Mouse (Mus musculus) intestine, embryonic 14.5 days (tissue): Measurements from ENCODE around the gene Dapl1. TPM values are rescaled to one million over a fixed set of nuclear protein-coding genes. Genes with fewer than 3 reads are reported as not detected.
A peak's percentile ranks its signal among the peaks of the same experiment; 100 is the strongest.

Experiments used
- ATAC-seq: fragments of 200-750 bp; cut with Nextera tagmentation; replicated peaks from 2 replicates; pipeline ENCODE4 v1.8.0; 2017; ENCODE audit warnings: low read depth, moderate number of reproducible peaks, moderate TSS enrichment, moderate library complexity; ENCODE audit not compliant: low FRiP score, low TSS enrichment
- DNase-seq: peaks from one replicate; pipeline ENCODE4 v3.0.0-alpha.2; 2018; ENCODE audit warnings: low spot score
- H3K27ac ChIP-seq: fragments of 300-500 bp; sonication (generic); 2 replicates; pipeline ENCODE4 v1.5.1; 2014; ENCODE audit warnings: low read depth, mild to moderate bottlenecking, control low read depth
- H3K27me3 ChIP-seq: fragments of 300-500 bp; sonication (generic); replicated peaks from 2 replicates; pipeline ENCODE4 v1.6.1; 2014; ENCODE audit warnings: low read length, control low read depth; ENCODE audit not compliant: control insufficient read depth, insufficient read depth
- H3K36me3 ChIP-seq: fragments of 300-500 bp; sonication (generic); 2 replicates; pipeline ENCODE4 v1.6.1; 2014; ENCODE audit warnings: low read length, control low read depth; ENCODE audit not compliant: control insufficient read depth, insufficient read depth
- H3K4me1 ChIP-seq: fragments of 300-500 bp; sonication (generic); replicated peaks from 2 replicates; pipeline ENCODE4 v1.6.1; 2014; ENCODE audit warnings: low read length, control low read depth, mixed read lengths; ENCODE audit not compliant: control insufficient read depth, insufficient read depth
- H3K4me2 ChIP-seq: fragments of 300-500 bp; sonication (generic); 2 replicates; pipeline ENCODE4 v1.6.1; 2014; ENCODE audit warnings: low read length
- H3K4me3 ChIP-seq: fragments of 300-500 bp; sonication (generic); 2 replicates; pipeline ENCODE4 v1.5.1; 2014; ENCODE audit warnings: low read depth, low read length, control low read depth, mixed read lengths
- H3K9ac ChIP-seq: fragments of 300-500 bp; sonication (generic); 2 replicates; pipeline ENCODE4 v1.6.1; 2014; ENCODE audit warnings: mild to moderate bottlenecking, low read length
- H3K9me3 ChIP-seq: fragments of 300-500 bp; sonication (generic); 2 replicates; pipeline ENCODE4 v1.6.1; 2016; ENCODE audit warnings: low read length, control low read depth; ENCODE audit not compliant: control insufficient read depth
- WGBS: fragments of 180-500 bp; shearing (Covaris S2); extraction: QIAGEN DNeasy Blood & Tissue Kit; methylation state at CpG from one replicate; pipeline ENCODE4 v1.1.7; 2014; 5-methylcytosine and 5-hydroxymethylcytosine counted together
- polyA plus RNA-seq: library from polyadenylated mRNA; unstranded; fragments of >200 nt; fragmentation: Nextera tagmentation; extraction: Ambion mirVana; gene quantifications from 2 replicates; pipeline ENCODE4 v1.2.1, GENCODE M21; 2014

The Dapl1 gene
- polyA plus RNA-seq, 1 experiment from 2014 or later: not detected

- H3K36me3 ChIP-seq: no peaks in the 10 kb centered on the region
- no peaks in the 10 kb centered on the region for H3K27me3 ChIP-seq
- no peak overlapping the region for H3K4me3 ChIP-seq
- no peak overlapping the region for H3K9ac ChIP-seq
- H3K4me2 ChIP-seq: no peak overlapping the region
- ATAC-seq (no peak), DNase-seq (no peak)
- no peak overlapping the region for H3K27ac ChIP-seq
- peaks cover 19% of the 10 kb centered on the region for H3K4me1 ChIP-seq
- 87% methylated on average over 6 of the region's 6 CpGs for WGBS
- H3K9me3 ChIP-seq: no peaks in the 10 kb centered on the region
These were observed 16.5 kb upstream of the Dapl1 start for GRCm38 (mm10) chr2:59467976-59468375.

- Histone ChIP-seq H3K9ac (no peak overlapping the region), H3K27ac (no peak overlapping the region), H3K4me2 (no peak overlapping the region), H3K4me3 (no peak overlapping the region), H3K27me3 (no peaks in the 10 kb centered on the region), H3K4me1 (peaks cover 19% of the 10 kb centered on the region), H3K9me3 (no peaks in the 10 kb centered on the region), H3K36me3 (no peaks in the 10 kb centered on the region)
- DNase-seq: no peak
- ATAC-seq: no peak
- WGBS: 72% methylated on average over 8 of the region's 8 CpGs
These were observed 14.7 kb upstream of the Dapl1 start for GRCm38 (mm10) chr2:59469590-59470245.

- H3K4me3 ChIP-seq: no peak overlapping the region
- peaks cover 19% of the 10 kb centered on the region for H3K4me1 ChIP-seq
- H3K36me3 ChIP-seq: no peaks in the 10 kb centered on the region
- DNase-seq (no peak), ATAC-seq (no peak)
- H3K4me2 ChIP-seq: no peak overlapping the region
- H3K27me3 ChIP-seq: no peaks in the 10 kb centered on the region
- 0 out of 2 replicates have a peak overlapping the region, but pooled peaks have one; percentile 22 for H3K27ac ChIP-seq
- no peaks in the 10 kb centered on the region for H3K9me3 ChIP-seq
- no peak overlapping the region for H3K9ac ChIP-seq
- 60% methylated on average over 11 of the region's 11 CpGs for WGBS
These were observed 14.0 kb upstream of the Dapl1 start for GRCm38 (mm10) chr2:59470326-59471031.

GRCm38 (mm10) chr2:59471051-59471948 is 13.2 kb upstream of the Dapl1 start:
- H3K27me3 ChIP-seq: no peaks in the 10 kb centered on the region
- DNase-seq (no peak), ATAC-seq (no peak)
- H3K4me2 ChIP-seq: no peak overlapping the region
- H3K27ac ChIP-seq: no peak overlapping the region
- H3K4me3 ChIP-seq: no peak overlapping the region
- H3K9ac ChIP-seq: no peak overlapping the region
- H3K36me3 ChIP-seq: no peaks in the 10 kb centered on the region
- no peaks in the 10 kb centered on the region for H3K9me3 ChIP-seq
- WGBS: 58% methylated on average over 15 of the region's 15 CpGs
- peaks cover 19% of the 10 kb centered on the region for H3K4me1 ChIP-seq

GRCm38 (mm10) chr2:59474336-59474735 is 10.1 kb upstream of the Dapl1 start:
- peaks cover 11% of the 10 kb centered on the region for H3K4me1 ChIP-seq
- H3K27ac ChIP-seq: no peak overlapping the region
- no peak overlapping the region for H3K4me2 ChIP-seq
- 87% methylated on average over 4 of the region's 4 CpGs for WGBS
- no peak for DNase-seq
- no peaks in the 10 kb centered on the region for H3K27me3 ChIP-seq
- no peak overlapping the region for H3K4me3 ChIP-seq
- ATAC-seq: no peak
- H3K36me3 ChIP-seq: no peaks in the 10 kb centered on the region
- H3K9ac ChIP-seq: no peak overlapping the region
- no peaks in the 10 kb centered on the region for H3K9me3 ChIP-seq

- Histone ChIP-seq H3K27me3 (no peaks in the 10 kb centered on the region), H3K9me3 (no peaks in the 10 kb centered on the region), H3K4me1 (no peaks in the 10 kb centered on the region), H3K9ac (no peak overlapping the region), H3K4me2 (no peak overlapping the region), H3K36me3 (no peaks in the 10 kb centered on the region), H3K27ac (no peak overlapping the region), H3K4me3 (no peak overlapping the region)
- 51% methylated on average over 2 of the region's 2 CpGs for WGBS
- no peak for DNase-seq
- ATAC-seq: no peak
These were observed 627 bp downstream of the Dapl1 start for GRCm38 (mm10) chr2:59485080-59485479.

- ATAC-seq (no peak), DNase-seq (no peak)
- no peaks in the 10 kb centered on the region for H3K36me3 ChIP-seq
- H3K27ac ChIP-seq: no peak overlapping the region
- H3K4me2 ChIP-seq: no peak overlapping the region
- no peaks in the 10 kb centered on the region for H3K9me3 ChIP-seq
- H3K9ac ChIP-seq: no peak overlapping the region
- WGBS: 61% methylated on average over 4 of the region's 4 CpGs
- H3K4me1 ChIP-seq: no peaks in the 10 kb centered on the region
- H3K27me3 ChIP-seq: no peaks in the 10 kb centered on the region
- no peak overlapping the region for H3K4me3 ChIP-seq
These were observed 1.2 kb downstream of the Dapl1 start for GRCm38 (mm10) chr2:59485657-59486056.

GRCm38 (mm10) chr2:59486196-59486845 is 1.9 kb downstream of the Dapl1 start:
- H3K27me3 ChIP-seq: no peaks in the 10 kb centered on the region
- no peaks in the 10 kb centered on the region for H3K9me3 ChIP-seq
- ATAC-seq: no peak
- no peaks in the 10 kb centered on the region for H3K36me3 ChIP-seq
- no peak overlapping the region for H3K9ac ChIP-seq
- DNase-seq: no peak
- WGBS: 71% methylated on average over 6 of the region's 6 CpGs
- H3K4me1 ChIP-seq: no peaks in the 10 kb centered on the region
- H3K27ac ChIP-seq: no peak overlapping the region
- no peak overlapping the region for H3K4me2 ChIP-seq
- H3K4me3 ChIP-seq: no peak overlapping the region
